Comparison of ENCODE assay signal across 8 mouse cellular contexts in genomic region chr13:60601436-60602415, GRCm38 (mm10). TPM values are rescaled to one million over a fixed set of nuclear protein-coding genes. Genes with fewer than 3 reads are reported as not detected.
DNase-seq lines count a peak whose midpoint lies in the region; ATAC-seq and TF ChIP-seq lines count a peak whose summit lies in the region.

Gene Dapk1, plus strand, starts transcription at chr13:60601947.

- DNase-seq in adipocyte (ENCODE audit: low spot score): peak; percentile 14
- peak; percentile 82 for DNase-seq in gastrocnemius, postnatal 10 days
- peak; percentile 94 for DNase-seq in hindbrain, postnatal 0 days (ENCODE audit: low spot score)
- DNase-seq in left cerebral cortex, adult 2 months (ENCODE audit: extremely low spot score in 1 of 2, low spot score in 2 of 2): peak; percentile 91
- peak; percentile 90 to 93 for DNase-seq in lung, postnatal 4 days
- DNase-seq in right cerebral cortex, adult 2 months (ENCODE audit: low spot score in 2 of 2): peak; percentile 81 to 82
- peak; percentile 58 for DNase-seq in urinary bladder, postnatal 10 days (ENCODE audit: low spot score)

- under 1% methylated on average over 66 of the region's 90 CpGs for WGBS in hindbrain, postnatal 0 days

- peak within 1 kb of the TSS; percentile 89 for H3K4me2 ChIP-seq in hindbrain, postnatal 0 days (ENCODE audit: low read depth, low read length)

- H3K27me3 ChIP-seq in hindbrain, postnatal 0 days (ENCODE audit: insufficient read depth, low read length): no peaks in the 10 kb centered on the region

- TF ChIP-seq CTCF in cortical plate, adult 2 months (IDR thresholded peaks at IDR 0.05; ENCODE audit: extremely low read depth, insufficient read depth, low read length): peak; percentile 22; the same call in 1 of the 2 replicates
- peak; percentile 52 for TF ChIP-seq CTCF in hindbrain, postnatal 0 days (IDR thresholded peaks at IDR 0.05; ENCODE audit: low read depth)
- TF ChIP-seq CTCF in left cerebral cortex, adult 2 months (IDR thresholded peaks at IDR 0.05): peak; percentile 62

- H3K9me3 ChIP-seq in hindbrain, postnatal 0 days (ENCODE audit: low read length): no peaks in the 10 kb centered on the region

- intact Hi-C loops in left cerebral cortex, adult 2 months (cut with DNase I): loop anchor here (1.0 to 10.0 kb wide), 5 partner anchors 27 to 757 kb away; no protein-coding TSS in a partner anchor

- H3K4me1 ChIP-seq in cortical plate, adult 2 months (ENCODE audit: control insufficient read depth, insufficient read depth, low read length): no peaks in the 10 kb centered on the region; the same call in 1 of the 2 replicates
- H3K4me1 ChIP-seq in hindbrain, postnatal 0 days (ENCODE audit: insufficient read depth, low read length): 0 out of 2 replicates have a peak, but pooled peaks cover 9% of the 10 kb centered on the region

- H3K9ac ChIP-seq in hindbrain, postnatal 0 days (replicated peaks; ENCODE audit: low read length): peak within 1 kb of the TSS; percentile 87

- TF ChIP-seq POLR2A in cortical plate, adult 2 months (IDR thresholded peaks at IDR 0.05; ENCODE audit: extremely low read depth, insufficient read depth, low read length): 0 out of 2 replicates have a peak, but pooled peaks have one; percentile 17

- ATAC-seq in hindbrain, postnatal 0 days: peak; percentile 89

- H3K36me3 ChIP-seq in hindbrain, postnatal 0 days (ENCODE audit: insufficient read depth, low read length): no peaks in the 10 kb centered on the region

- peak within 1 kb of the TSS; percentile 1; the same call in 1 of the 2 replicates for H3K27ac ChIP-seq in cortical plate, adult 2 months (ENCODE audit: insufficient read depth, low read length)
- H3K27ac ChIP-seq in hindbrain, postnatal 0 days: peak within 1 kb of the TSS; percentile 94
- peak within 1 kb of the TSS; percentile 85 for H3K27ac ChIP-seq in left cerebral cortex, adult 2 months

- H3K4me3 ChIP-seq in cortical plate, adult 2 months (ENCODE audit: insufficient read depth, low read length): peak within 1 kb of the TSS; percentile 75
- peak within 1 kb of the TSS; percentile 87 for H3K4me3 ChIP-seq in hindbrain, postnatal 0 days (ENCODE audit: low read length)
- H3K4me3 ChIP-seq in left cerebral cortex, adult 2 months: peak within 1 kb of the TSS; percentile 69

RNA-seq across cellular contexts. Expression of gene Dapk1, which starts in this region (rescaled TPM):
- 57.4 and 63.1 TPM in 2 replicates for polyA plus RNA-seq in cortical plate, adult 2 months (2012; rRNA removed)
- 10 to 100 TPM; 25.1 to 29.6 TPM for total RNA-seq in gastrocnemius, postnatal 10 days (2021)
- 63.1 and 70.0 TPM in 2 replicates for total RNA-seq in hindbrain, postnatal 0 days (2014; rRNA removed)
- polyA plus RNA-seq in hindbrain, postnatal 0 days (2015; fragmentation: Nextera tagmentation; extraction: Ambion mirVana): 25.1 and 25.7 TPM in 2 replicates
- total RNA-seq in left cerebral cortex, adult 2 months (2021): 100 to 1,000 TPM; 101 to 105 TPM

Comparison
In these comparisons a context has a peak if more than half of its experiments do, and no peak if none do; other contexts are left out.
1. Peak in every context shown above with its lines: DNase-seq, ATAC-seq, H3K4me3 ChIP-seq and H3K27ac ChIP-seq.
2. DNase-seq: peak in every context shown above with its lines; median percentile 94 in hindbrain, postnatal 0 days; 92 in lung, postnatal 4 days; 91 in left cerebral cortex, adult 2 months; 82 in gastrocnemius, postnatal 10 days; 82 in right cerebral cortex, adult 2 months; 58 in urinary bladder, postnatal 10 days; 14 in adipocyte.
3. H3K27ac ChIP-seq: peak in every context shown above with its lines; median percentile 94 in hindbrain, postnatal 0 days; 85 in left cerebral cortex, adult 2 months; 1 in cortical plate, adult 2 months.